Mouse (Mus musculus): Measurements from ENCODE around the gene Chn1. TPM values are rescaled to one million over a fixed set of nuclear protein-coding genes. Genes with fewer than 3 reads are reported as not detected.

Gene Chn1
- polyA plus RNA-seq, 1 experiment, result 20.0 TPM

DNA sequence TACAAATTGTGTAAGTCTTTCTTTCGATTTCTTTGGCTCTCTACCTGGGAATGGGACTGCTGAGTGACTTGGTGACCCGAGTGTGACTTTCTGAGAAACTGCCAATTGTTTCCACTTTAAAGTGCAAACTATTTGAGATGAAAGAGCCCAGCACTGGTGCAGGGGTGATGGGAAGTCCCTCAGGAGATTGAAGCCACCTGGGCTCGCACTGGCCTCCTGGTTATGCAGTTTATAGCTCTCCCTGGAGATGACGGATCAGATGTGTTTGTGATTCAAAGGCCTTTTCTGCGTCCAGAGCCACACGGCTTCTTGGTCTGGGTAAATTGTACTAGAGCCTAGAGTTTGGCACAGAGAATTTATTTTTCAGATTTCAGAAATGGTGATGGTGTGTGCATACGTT is 211.5 kb downstream of the Chn1 start:
- H3K79me3 ChIP-seq (ENCODE audit: low read depth), result no peaks in the 10 kb centered on the region
- TF ChIP-seq FOSL1 (IDR thresholded peaks at IDR 0.05; ENCODE audit: insufficient read depth, low read length, poor library complexity, severe bottlenecking) (no peak), CTCF (IDR thresholded peaks at IDR 0.05; ENCODE audit: control insufficient read depth, insufficient read depth, insufficient read length) (no peak), USF1 (IDR thresholded peaks at IDR 0.05; ENCODE audit: low read depth) (no peak), CEBPB (IDR thresholded peaks at IDR 0.05; ENCODE audit: low read depth) (no peak), MYOD1 (IDR thresholded peaks at IDR 0.05; ENCODE audit: control insufficient read depth, insufficient read length, low read depth) (no peak), MAX (IDR thresholded peaks at IDR 0.05) (no peak), MYOG (IDR thresholded peaks at IDR 0.05; ENCODE audit: control insufficient read depth, extremely low read depth, insufficient read length) (no peak)
- H3K36me3 ChIP-seq (ENCODE audit: control insufficient read depth, insufficient read depth), result peaks cover 12% of the 10 kb centered on the region
- H3K27me3 ChIP-seq (ENCODE audit: control insufficient read depth, insufficient read depth, insufficient read length), result no peaks in the 10 kb centered on the region
- no peak overlapping the region for H3K4me3 ChIP-seq (ENCODE audit: insufficient read depth, poor library complexity, severe bottlenecking)
- H3ac ChIP-seq (ENCODE audit: control insufficient read depth, insufficient read length, low read depth), result no peak overlapping the region
- no peaks in the 10 kb centered on the region for H3K79me2 ChIP-seq (ENCODE audit: control insufficient read depth, insufficient read depth)

DNA sequence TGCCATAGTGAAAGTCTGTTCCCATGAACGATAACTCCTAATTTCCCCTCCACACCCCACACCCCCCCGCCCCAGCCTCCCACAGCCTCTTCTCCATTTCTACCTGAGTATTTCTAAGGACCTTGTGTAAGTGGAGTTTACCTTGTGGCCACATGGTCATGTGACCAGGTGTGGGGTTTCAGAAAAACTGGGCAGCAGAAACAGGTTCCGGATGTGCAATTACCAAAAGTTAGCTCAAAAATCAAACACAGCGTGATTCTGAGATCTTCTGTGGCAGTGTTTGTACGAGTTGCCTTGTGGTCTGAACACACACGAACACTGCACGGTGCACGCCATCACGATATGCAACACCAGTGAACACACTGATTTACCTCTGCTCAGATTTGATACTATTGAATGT is 212.5 kb downstream of the Chn1 start:
- Histone ChIP-seq H3K79me3 (ENCODE audit: low read depth) (no peaks in the 10 kb centered on the region), H3ac (ENCODE audit: control insufficient read depth, insufficient read length, low read depth) (no peak overlapping the region), H3K36me3 (ENCODE audit: control insufficient read depth, insufficient read depth) (peaks cover 12% of the 10 kb centered on the region), H3K79me2 (ENCODE audit: control insufficient read depth, insufficient read depth) (no peaks in the 10 kb centered on the region), H3K4me3 (ENCODE audit: insufficient read depth, poor library complexity, severe bottlenecking) (no peak overlapping the region), H3K27me3 (ENCODE audit: control insufficient read depth, insufficient read depth, insufficient read length) (no peaks in the 10 kb centered on the region)
- TF ChIP-seq MAX (IDR thresholded peaks at IDR 0.05), result no peak

DNA sequence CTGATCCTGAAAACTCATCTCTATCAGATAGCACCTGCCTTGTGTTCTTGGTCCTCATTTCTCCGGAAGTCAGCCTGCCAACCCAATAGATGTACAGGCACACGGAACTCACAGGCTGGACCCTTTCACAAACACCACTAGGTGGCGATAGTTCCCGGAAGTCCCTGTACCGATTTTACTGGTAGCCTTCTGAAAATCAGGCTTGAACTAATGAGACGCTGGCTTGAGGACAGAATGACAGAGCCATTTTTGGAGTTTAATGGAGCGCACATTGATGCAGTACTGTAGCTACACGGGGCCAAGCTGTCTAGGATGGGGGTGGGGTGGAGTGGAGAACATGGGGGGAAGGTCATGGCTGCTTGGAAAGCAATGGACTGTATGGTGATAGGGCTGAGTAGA is 213.5 kb downstream of the Chn1 start:
- Histone ChIP-seq H3K4me3 (ENCODE audit: insufficient read depth, poor library complexity, severe bottlenecking) (no peak overlapping the region), H3K27me3 (ENCODE audit: control insufficient read depth, insufficient read depth, insufficient read length) (no peaks in the 10 kb centered on the region), H3ac (ENCODE audit: control insufficient read depth, insufficient read length, low read depth) (no peak overlapping the region), H3K79me3 (ENCODE audit: low read depth) (no peaks in the 10 kb centered on the region), H3K36me3 (ENCODE audit: control insufficient read depth, insufficient read depth) (peaks cover 12% of the 10 kb centered on the region), H3K79me2 (ENCODE audit: control insufficient read depth, insufficient read depth) (no peaks in the 10 kb centered on the region)
- TF ChIP-seq MYOG (IDR thresholded peaks at IDR 0.05; ENCODE audit: control insufficient read depth, extremely low read depth, insufficient read length) (no peak), CEBPB (IDR thresholded peaks at IDR 0.05; ENCODE audit: low read depth) (no peak), CTCF (IDR thresholded peaks at IDR 0.05; ENCODE audit: control insufficient read depth, insufficient read depth, insufficient read length) (no peak), MYOD1 (IDR thresholded peaks at IDR 0.05; ENCODE audit: control insufficient read depth, insufficient read length, low read depth) (no peak)

- H3K36me3 ChIP-seq (ENCODE audit: control insufficient read depth, insufficient read depth), result peaks cover 8% of the 10 kb centered on the region
- no peaks in the 10 kb centered on the region for H3K79me3 ChIP-seq (ENCODE audit: low read depth)
- TF ChIP-seq MAX (IDR thresholded peaks at IDR 0.05), result no peak
- TF ChIP-seq MYOD1 (IDR thresholded peaks at IDR 0.05; ENCODE audit: control insufficient read depth, insufficient read length, low read depth), result no peak
- TF ChIP-seq USF1 (IDR thresholded peaks at IDR 0.05; ENCODE audit: low read depth), result no peak
- no peak for TF ChIP-seq CEBPB (IDR thresholded peaks at IDR 0.05; ENCODE audit: low read depth)
- TF ChIP-seq FOSL1 (IDR thresholded peaks at IDR 0.05; ENCODE audit: insufficient read depth, low read length, poor library complexity, severe bottlenecking), result no peak
- no peak for TF ChIP-seq CTCF (IDR thresholded peaks at IDR 0.05; ENCODE audit: control insufficient read depth, insufficient read depth, insufficient read length)
- no peak for TF ChIP-seq MYOG (IDR thresholded peaks at IDR 0.05; ENCODE audit: control insufficient read depth, extremely low read depth, insufficient read length)
- H3ac ChIP-seq (ENCODE audit: control insufficient read depth, insufficient read length, low read depth), result no peak overlapping the region
- no peak overlapping the region for H3K4me3 ChIP-seq (ENCODE audit: insufficient read depth, poor library complexity, severe bottlenecking)
- H3K79me2 ChIP-seq (ENCODE audit: control insufficient read depth, insufficient read depth), result no peaks in the 10 kb centered on the region
- no peaks in the 10 kb centered on the region for H3K27me3 ChIP-seq (ENCODE audit: control insufficient read depth, insufficient read depth, insufficient read length)
Measured at GRCm38 (mm10) chr2:73560899-73561664, 214.1 kb downstream of the Chn1 start.

Other genes with a start within 250 kb of the Chn1 start
- 16.1 TPM for gene Wipf1, start 245.6 kb downstream of the Chn1 start, polyA plus RNA-seq (2012; fragmentation: generic; extraction: Trizol)
- gene Chrna1, start 195.0 kb downstream of the Chn1 start, polyA plus RNA-seq (2012; fragmentation: generic; extraction: Trizol), result 105 TPM
- gene Atf2, start 117.3 kb upstream of the Chn1 start, polyA plus RNA-seq (2012; fragmentation: generic; extraction: Trizol), result 7.7 TPM
- 1,509 TPM for gene Atp5g3, start 136.0 kb upstream of the Chn1 start, polyA plus RNA-seq (2012; fragmentation: generic; extraction: Trizol)